Mouse (Mus musculus) heart, postnatal 25 days (tissue): ENCODE measurements at regions not wholly inside any gene's neighbourhood (a gene's known extent, or its start where the extent isn't known, plus 50 kb on each side); places are given as distances from the start of the nearest gene placed in this dataset.
A peak's percentile ranks its signal among the peaks of the same experiment; 100 is the strongest.

Experiments used
- DNase-seq: peaks from one replicate; pipeline ENCODE4 v3.0.0; 2022; ENCODE audit warnings: low spot score
- intact Hi-C: fragments of 180-260 bp; cut with DNase I; formaldehyde crosslinking; loops from one replicate; pipeline ENCODE4 v1.15.1; 2025

DNA sequence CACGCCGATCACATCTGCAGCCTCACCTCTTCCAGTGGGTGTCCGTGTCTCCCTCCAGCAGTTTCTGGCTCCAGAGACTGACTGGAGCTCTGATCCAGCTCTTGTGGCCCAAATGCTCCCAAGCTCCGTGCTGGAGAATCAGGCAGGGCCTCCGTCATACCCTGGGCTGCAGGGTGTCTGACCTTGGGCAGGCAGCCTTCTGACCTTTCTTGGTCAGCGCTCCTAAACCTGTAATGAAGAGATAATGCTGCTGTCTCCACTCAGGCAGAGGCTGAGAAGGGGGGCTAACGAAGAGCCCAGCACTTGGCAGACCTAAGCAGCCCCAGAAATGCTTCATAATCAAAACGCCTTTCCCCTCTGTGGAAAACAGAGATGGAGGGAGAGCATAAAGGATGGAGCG lies 89.9 kb upstream of the Mef2a start:
- no peak for DNase-seq
- intact Hi-C loops, result loop anchor here (5.0 kb wide), 1 partner anchor 220 kb away; no protein-coding TSS in a partner anchor

DNA sequence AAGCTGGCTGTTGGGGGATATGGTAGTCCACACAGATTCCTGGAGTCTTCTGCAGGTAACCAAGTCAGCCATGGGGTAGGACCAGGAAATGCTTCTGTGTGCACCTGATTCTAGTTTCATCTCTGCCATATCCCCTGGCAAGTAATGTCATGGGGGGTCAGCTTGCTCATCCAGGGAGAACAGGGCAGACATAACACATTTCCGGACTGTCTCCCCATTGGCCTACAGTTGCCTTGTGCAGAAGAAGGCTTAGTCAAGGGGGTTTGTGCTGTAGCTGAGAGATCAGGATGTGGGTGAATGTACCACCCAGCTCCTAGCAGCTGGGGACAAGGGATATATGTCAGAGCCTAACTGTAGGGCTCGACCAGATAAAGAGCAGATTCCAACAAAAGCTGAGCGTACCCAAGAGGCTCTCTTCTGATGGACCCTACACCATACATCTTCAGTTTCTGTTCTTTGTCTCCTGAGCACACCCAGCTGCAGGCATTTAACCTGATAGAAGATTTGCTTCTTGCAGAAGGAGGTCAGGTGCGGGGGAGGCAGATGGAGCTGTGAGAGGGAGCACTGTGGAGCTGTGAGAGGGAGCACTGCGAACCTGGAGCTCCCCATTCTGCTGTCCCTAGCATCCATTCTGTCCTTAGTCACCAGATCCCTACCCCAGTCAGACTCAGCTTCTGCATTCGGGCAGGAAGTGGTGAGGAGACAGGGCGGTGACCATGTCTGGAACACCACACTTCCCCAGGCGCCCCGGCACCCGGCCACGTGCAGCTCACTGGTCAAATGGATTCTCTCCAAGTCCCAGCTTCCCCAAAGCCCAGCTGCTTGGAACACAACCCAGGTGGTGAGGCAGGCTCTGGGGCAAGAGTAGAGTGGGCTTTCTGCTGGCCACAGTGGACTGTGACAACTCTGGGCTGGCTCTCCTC lies 88.9 kb upstream of the Mef2a start:
- intact Hi-C loops, result loop anchor here (2.0 to 5.0 kb wide), 2 partner anchors 87 to 219 kb away; no protein-coding TSS in a partner anchor
- DNase-seq, result peak; percentile 90

DNA sequence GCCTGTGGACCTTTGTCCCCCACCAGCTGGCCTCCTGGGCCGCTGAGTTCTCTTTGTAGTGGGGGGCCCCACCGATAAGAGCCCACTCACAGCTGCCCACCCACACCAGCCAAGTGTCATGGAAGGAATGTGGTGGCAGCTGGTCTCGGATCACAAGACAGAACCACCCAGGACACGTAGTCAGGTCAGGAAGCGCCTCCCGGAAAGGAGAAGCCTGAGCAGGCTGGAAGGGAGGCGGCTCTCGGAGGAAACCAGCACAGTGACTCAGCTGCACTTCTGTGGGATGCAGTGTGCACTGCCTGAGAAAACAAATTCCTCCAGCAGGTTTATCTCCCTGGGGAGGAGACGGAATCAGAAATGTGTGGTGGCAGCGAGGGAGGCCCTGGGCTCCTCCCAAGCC lies 87.2 kb upstream of the Mef2a start:
- intact Hi-C loops, result loop anchor here (2.0 to 10.0 kb wide), 3 partner anchors 85 to 218 kb away; no protein-coding TSS in a partner anchor
- DNase-seq, result peak; percentile 68

DNA sequence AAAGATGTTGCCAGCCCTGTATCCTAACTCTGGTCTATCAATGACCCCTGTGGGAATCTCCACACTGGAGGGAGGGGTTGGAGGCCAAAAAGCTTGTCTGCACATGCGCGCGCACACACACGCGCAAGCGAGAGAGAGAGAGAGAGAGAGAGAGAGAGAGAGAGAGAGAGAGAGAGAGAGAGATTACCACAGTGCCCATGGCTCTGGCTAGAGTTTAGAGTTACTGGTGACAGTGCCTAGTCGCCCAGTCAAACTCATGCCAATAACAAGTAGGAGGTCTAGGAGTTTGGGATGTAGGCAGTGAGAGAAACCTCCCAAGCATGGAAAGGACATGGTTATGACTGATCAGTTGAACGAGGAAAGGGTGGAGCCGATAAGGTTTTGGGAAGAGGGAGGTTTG lies 86.6 kb upstream of the Mef2a start:
- intact Hi-C loops, result loop anchor here (10.0 kb wide), 1 partner anchor 166 kb away; no protein-coding TSS in a partner anchor

DNA sequence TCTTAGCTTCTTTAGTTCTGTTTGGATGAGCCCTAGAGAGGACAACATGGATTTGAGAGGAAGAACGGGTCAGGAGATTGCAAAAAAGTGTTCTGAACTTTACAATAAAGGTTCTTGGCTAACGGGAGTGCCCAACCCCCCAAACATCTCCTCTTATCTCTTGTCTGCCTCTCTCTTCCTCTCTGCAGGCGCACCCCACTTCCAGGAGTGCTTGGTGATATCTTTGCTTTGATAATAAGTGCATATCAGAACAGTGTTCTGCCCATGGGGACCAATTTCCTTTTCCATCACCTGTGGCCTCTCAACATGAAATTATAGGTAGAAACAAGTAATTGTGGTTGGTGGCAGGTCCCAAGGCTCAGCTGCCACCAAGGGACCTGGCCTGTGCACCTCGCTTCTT lies 86.0 kb upstream of the Mef2a start:
- DNase-seq, result no peak
- intact Hi-C loops, result loop anchor here (10.0 kb wide), 1 partner anchor 166 kb away; no protein-coding TSS in a partner anchor

More for the DNA sequence above, 86.6 kb upstream of the Mef2a start:
- no peak for DNase-seq

DNA sequence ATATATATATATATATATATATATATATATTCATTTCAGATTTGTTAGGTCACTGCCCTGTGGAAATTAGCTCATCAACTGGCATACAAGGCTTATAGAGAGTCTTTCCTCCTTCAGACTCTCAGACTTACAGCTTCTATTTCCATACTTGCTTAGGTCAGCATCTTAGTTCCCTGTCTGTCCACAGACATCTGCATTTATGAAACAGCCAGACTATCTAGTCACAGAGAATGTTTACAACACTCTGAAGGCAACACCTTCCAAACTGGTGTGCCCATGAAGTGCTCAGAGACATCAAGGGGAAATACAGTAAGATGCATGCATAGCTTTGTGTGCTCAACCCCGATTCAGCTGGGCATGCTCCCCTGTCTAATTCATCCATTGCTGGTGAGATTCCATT lies 85.2 kb upstream of the Mef2a start:
- intact Hi-C loops, result loop anchor here (10.0 kb wide), 1 partner anchor 167 kb away; no protein-coding TSS in a partner anchor
- DNase-seq, result no peak

DNA sequence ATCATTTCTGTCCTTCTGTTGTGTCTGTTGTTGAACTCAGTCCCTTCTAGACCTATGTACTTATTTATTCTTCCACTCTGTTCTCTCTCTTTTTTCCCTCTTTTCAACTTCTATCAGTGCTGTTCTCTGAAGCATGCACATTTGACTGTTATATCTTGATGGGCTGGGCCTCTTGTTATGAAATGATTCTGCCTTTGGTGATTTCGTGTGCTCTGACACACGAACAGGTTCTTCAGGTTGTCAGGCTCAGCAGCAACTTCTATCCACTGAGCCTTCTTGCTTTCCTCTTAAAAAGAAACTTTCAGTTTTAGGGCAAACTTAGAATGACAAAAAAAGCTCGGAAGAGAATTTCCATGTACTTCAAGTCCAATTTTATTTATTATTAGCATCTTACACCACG lies 83.4 kb upstream of the Mef2a start:
- intact Hi-C loops, result loop anchor here (10.0 kb wide), 1 partner anchor 169 kb away; no protein-coding TSS in a partner anchor
- DNase-seq, result no peak

DNA sequence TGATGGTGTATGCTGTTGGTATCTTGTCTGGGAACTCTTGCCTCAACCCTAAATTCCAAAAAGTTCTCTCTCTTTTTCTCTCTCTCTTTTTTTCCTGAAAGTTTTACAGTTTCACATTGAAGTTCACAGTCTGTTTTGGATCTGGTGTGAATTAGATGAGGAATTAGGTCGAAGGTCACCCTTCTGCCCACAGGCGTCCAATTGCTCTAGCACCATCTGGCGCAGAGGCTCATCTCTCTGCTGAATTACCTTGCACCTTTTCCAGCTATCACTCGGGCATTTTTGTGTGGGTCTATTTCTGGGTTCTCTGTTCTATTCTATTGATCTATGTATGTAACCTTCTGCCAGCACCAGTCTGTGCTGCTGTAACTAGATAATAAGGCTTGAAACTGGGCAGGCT lies 81.8 kb upstream of the Mef2a start:
- no peak for DNase-seq
- intact Hi-C loops, result loop anchor here (10.0 kb wide), 1 partner anchor 170 kb away; no protein-coding TSS in a partner anchor

DNA sequence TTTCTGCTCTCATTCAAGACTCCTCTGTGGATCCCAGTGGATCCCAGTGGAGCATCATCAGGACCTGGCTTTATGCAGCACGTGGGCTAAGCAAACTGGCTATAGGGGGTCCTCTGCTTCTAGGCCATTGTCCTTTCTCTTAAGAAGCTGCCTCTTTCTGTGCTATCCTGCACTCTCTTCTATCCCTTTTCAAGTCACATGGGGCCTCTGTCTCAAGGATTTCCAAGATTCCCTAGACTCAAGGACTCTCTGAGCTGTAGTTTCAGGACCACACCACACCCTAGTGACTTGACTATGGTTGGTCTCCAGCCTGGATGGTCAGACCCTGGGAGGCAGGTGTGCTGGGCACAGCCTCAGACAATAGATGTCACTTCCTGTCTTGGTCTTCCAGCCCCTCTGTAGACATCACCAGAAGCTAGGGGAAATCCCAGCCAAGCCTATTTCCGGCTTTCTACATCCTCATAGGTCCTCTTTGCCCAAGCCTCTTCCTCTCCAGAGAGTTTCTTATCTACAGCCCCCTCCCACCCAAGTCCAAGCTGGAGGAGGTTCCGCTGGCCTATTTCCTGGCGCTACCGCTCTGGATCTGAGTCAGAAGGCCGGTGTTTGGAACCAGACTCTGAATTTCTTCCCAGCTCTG lies 78.6 kb upstream of the Mef2a start:
- DNase-seq, result peak; percentile 67
- intact Hi-C loops, result loop anchor here (10.0 kb wide), 1 partner anchor 174 kb away; no protein-coding TSS in a partner anchor

DNA sequence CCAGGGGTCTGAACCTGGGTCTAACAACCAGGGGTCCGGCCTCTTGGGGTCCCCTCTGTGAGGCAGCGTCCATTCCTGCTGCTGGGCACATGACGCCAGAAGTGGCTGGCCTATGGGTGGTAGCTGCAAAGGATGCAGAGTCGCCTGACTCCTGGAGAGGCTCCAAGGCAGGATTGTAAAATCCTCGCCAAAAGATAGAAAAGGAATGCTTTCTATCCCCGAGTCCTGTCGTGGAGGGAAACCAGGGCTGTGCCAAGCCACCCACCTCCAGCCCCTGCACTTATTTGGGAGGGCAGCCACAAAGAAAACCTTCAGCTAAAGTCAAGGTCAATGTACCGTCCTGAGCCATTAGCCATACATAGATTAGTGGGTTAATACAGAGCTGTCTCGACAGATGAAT lies 73.9 kb upstream of the Mef2a start:
- DNase-seq, result no peak
- intact Hi-C loops, result no loop called here

DNA sequence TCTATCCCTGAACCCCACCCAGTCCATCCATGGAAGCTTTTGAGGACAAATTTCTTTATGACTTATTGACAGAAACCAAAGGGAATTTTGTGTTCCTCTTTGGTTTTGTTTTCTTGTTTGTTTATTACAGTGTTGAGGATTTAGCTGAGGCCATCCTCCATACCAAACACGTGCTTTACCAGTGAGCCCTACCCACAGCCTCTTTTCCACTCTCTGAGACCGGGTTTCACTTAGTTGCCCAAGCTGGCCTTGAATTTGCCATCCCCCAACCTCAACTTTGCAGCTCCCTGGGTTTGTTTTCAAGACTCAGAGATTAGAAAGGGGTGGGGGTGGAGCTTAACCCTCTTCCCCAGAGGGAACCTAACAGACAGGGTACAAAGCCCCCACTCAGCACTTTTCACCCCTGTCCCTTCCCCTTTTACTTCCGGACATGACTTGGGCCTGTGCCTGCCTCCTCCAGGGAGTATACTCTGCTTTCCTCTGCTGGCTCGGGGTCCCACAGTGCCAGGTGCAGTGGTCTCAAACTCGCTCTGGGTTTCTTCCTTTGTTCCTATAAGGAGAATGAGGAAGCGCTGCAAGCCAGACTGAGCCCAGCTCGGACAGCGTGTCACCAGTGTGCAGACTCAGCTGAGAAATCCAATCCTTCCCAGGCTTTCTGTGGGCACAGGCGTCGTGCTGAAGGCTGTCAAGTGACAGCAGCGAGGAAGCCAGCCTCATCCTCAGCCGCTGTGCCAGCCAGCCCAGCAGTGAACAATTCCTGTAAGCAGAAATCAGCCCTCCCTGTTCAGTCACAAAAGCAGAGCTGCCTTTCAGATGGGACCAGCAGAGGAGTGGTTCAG lies 72.8 kb upstream of the Mef2a start:
- DNase-seq, result no peak
- intact Hi-C loops, result loop anchor here (2.0 kb wide), 1 partner anchor 21 kb away; no protein-coding TSS in a partner anchor

DNA sequence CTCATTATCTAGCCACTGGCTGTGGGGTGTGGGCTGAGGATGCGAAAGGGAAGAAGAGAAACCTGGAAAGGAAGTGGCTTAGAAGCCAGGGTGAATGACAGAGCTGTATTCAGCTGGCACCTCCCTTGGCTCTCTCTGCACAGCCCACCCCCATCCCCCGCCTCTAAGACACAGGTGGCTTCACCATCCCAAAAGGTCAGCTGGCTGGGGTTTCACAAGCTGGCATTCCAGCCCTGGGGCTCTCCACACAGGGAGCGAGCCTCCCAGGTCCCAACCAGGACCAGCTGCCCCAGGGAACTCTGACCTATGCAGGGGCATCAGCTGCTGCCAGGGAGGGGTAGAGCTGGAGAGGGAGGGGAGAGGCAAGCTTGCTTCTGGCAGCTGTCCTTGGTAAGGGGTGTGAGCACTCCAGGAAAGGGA lies 71.9 kb upstream of the Mef2a start:
- DNase-seq, result no peak
- intact Hi-C loops, result loop anchor here (2.0 kb wide), 1 partner anchor 20 kb away; no protein-coding TSS in a partner anchor

DNA sequence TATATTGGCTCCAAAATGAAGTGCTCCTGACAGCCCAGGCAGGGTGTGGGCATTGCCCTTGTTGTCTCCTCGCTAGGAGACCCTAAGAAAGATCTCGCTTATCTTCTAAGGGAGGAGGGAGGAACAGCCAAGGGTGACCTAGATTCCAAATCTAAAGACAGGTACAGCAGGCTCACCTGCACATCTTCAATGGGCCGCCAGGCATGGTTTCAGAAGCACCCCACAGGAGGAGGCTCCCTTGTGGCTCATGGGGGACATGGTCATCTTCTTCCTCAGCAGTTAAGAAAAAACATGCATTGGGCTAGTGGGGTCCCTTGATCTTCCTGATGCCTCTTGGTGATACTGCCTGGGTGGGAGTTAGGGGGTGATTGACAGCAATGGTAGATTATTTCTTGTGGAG lies 71.0 kb upstream of the Mef2a start:
- DNase-seq, result no peak
- intact Hi-C loops, result loop anchor here (2.0 kb wide), 1 partner anchor 19 kb away; no protein-coding TSS in a partner anchor

DNA sequence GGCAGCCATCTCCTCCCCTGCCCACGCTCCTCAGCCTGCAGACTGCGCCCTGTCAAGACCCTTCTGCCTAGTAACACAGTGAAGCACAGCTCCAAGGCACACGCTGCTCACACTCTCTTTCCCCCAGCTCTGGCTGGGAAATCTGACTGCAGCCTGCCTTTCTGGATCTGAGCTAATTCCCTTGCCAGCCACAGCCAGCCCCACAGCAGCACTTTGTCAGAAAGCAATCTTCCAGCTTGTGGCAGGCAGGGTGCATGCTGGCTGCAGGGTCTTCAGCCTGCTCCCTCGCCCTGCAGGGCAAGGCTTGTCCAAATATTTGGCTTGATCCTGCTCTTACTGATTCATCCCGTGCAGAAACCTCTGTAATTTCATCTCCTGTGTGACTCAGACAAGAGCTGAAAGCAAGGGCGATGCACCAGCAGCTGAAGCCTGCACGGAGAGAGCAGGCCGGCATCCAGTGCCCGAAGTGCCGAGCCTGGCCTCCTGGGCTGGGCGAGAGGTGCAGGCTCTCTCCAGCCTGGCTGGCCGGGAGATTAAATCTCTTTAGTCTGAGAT lies 70.4 kb upstream of the Mef2a start:
- intact Hi-C loops, result no loop called here
- DNase-seq, result no peak

DNA sequence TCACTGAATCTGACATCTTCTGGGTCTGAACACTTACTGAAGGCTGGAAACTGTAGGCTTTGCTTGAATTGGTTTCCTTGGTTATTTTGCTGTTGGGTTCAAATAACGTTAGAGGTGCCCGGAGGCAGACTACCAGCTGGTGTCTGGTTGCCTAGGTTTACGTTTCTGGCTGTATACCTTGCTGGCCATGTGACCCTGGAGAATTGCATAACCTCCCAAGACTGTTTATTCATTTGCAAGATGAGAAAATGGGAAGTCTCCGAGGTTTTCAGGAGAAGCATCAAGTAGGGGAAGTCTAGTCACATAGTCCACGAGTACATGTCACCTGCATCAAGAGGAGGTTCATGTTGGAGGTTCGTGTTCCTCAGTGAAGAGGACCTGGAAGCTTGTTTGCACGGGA lies 69.6 kb upstream of the Mef2a start:
- no peak for DNase-seq
- intact Hi-C loops, result no loop called here

DNA sequence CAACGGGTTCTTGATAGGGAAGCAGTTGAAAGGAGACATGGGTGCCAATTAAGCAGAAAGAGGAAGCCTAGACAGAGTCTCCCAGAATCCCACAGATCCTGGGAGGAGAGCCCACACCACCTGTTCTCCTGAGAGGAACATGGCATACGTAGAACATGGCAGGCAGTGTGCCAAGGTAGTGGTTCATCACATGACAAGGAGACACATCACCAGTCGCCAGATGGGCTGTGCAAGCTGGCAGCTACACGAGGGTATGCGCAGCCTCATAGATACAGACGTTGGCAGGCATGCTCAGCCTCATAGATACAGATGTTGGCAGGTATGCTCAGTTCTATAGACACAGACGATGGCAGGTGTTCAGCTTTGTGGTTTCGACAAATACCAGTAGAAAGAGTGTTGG lies 68.1 kb upstream of the Mef2a start:
- intact Hi-C loops, result no loop called here
- DNase-seq, result no peak

DNA sequence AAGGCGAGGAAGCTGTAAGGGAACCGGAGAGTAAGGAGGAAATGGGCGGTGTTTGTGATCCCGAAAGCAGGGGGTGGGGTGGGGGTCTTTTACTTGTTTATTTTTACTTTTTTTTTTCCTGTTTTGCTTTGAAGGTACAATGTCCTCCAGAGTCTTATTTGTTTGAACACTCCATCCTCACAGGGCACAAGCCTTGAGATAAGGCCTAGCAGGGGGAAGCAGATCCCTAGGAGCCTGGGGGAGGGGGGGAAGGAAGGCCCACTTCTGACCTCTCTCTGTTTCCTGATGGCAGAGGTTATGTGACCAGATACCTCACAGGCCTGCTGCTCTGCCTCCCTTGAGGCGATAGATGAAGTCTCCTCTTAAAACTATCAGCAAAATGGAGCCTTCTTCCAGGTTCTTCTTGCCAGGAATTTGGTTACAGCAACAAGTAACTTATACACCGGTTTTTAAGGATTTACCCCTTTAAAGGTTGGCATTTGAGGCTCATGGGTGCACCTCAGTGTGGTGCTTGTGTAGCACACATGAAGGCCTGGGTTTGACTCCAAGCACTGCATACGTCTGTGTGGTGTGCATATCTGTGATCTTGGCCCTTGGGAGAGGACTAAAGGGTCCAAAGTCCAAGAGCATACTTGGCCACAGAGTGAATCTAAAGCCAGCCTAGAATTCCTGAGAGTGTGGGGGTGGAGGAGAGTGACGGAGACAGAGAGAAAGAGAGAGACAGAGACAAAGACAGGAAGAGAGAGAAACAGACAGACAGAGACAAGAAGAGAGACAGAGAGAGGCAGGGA lies 64.8 kb upstream of the Mef2a start:
- intact Hi-C loops, result no loop called here
- no peak for DNase-seq

DNA sequence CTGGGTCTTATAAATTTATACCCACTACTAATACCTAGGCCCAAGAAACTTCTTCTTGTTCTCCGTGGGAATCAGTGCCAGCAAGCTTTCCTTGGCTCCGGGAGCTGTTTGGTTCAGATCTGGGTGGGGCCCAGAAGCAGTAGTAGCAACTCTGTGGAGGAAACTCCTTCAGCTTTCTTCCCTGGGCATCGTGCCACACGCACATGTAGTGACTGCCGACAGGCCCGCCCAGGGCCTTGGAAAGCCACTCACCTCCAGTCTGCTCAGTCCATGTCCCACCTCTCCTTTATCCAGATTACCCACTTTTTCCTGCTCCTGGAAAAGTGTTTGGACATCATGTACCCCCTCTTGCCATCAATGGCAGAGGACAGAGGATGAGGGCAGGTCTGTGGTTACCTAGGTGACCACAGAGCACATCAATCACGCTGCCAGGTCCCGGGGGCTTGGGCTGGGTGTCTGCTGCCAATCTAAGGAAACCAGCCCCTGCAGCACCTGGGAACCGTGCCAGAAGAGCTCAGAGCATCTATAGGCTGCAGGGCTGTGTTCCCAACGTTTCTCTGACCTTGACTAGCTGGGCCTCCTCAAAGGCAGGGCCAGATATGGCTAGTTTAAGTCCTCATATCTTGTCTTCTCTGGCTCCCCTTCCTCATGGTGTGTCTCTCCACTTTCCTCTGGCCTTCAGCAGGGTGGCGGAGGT lies 63.1 kb upstream of the Mef2a start:
- DNase-seq, result peak; percentile 26
- intact Hi-C loops, result no loop called here
